Mouse (Mus musculus) stomach, embryonic 16.5 days (tissue): ENCODE results near the gene Cd276. TPM values are rescaled to one million over a fixed set of nuclear protein-coding genes. Genes with fewer than 3 reads are reported as not detected.

Source experiments
- ATAC-seq: fragments of 200-750 bp; cut with Nextera tagmentation; 2 replicates; pipeline ENCODE4 v1.8.0; 2017; ENCODE audit warnings: moderate number of reproducible peaks, moderate TSS enrichment; ENCODE audit not compliant: insufficient read depth, low FRiP score
- H3K27ac ChIP-seq: fragments of 300-500 bp; sonication (generic); 2 replicates; pipeline ENCODE4 v1.5.1; 2014; ENCODE audit warnings: low read length
- H3K27me3 ChIP-seq: fragments of 300-500 bp; sonication (generic); 2 replicates; pipeline ENCODE4 v1.6.1; 2014; ENCODE audit warnings: low read length, control low read depth, mixed read lengths; ENCODE audit not compliant: control insufficient read depth, insufficient read depth
- H3K36me3 ChIP-seq: fragments of 300-500 bp; sonication (generic); 2 replicates; pipeline ENCODE4 v1.6.1; 2014; ENCODE audit warnings: low read length; ENCODE audit not compliant: control insufficient read depth, insufficient read depth
- H3K4me1 ChIP-seq: fragments of 300-500 bp; sonication (generic); 2 replicates; pipeline ENCODE4 v1.6.1; 2014; ENCODE audit warnings: low read length, control low read depth, mixed read lengths; ENCODE audit not compliant: control insufficient read depth, insufficient read depth
- H3K4me2 ChIP-seq: fragments of 300-500 bp; sonication (generic); 2 replicates; pipeline ENCODE4 v1.6.1; 2014; ENCODE audit warnings: low read depth, low read length, mixed read lengths
- H3K4me3 ChIP-seq: fragments of 300-500 bp; sonication (generic); replicated peaks from 2 replicates; pipeline ENCODE4 v1.5.1; 2014; ENCODE audit warnings: mild to moderate bottlenecking, low read length
- H3K9ac ChIP-seq: fragments of 300-500 bp; sonication (generic); 2 replicates; pipeline ENCODE4 v1.6.1; 2014; ENCODE audit warnings: low read length
- H3K9me3 ChIP-seq: fragments of 300-500 bp; sonication (generic); replicated peaks from 2 replicates; pipeline ENCODE4 v1.6.1; 2016; ENCODE audit warnings: low read length, control low read depth; ENCODE audit not compliant: control insufficient read depth
- WGBS: fragments of 180-500 bp; shearing (Covaris S2); extraction: QIAGEN DNeasy Blood & Tissue Kit; methylation state at CpG from one replicate; pipeline ENCODE4 v1.1.7; 2014; 5-methylcytosine and 5-hydroxymethylcytosine counted together
- polyA plus RNA-seq: library from polyadenylated mRNA; unstranded; fragments of >200 nt; fragmentation: Nextera tagmentation; extraction: Ambion mirVana; gene quantifications from 2 replicates; pipeline ENCODE4 v1.2.1, GENCODE M21; 2015

Cd276 gene
- polyA plus RNA-seq, 1 experiment from 2014 or later, result 31.2 TPM

- no peak overlapping the region for H3K27ac ChIP-seq
- no peaks in the 10 kb centered on the region for H3K9me3 ChIP-seq
- no peak for ATAC-seq
- H3K27me3 ChIP-seq, result no peaks in the 10 kb centered on the region
- no peaks in the 10 kb centered on the region for H3K36me3 ChIP-seq
- H3K9ac ChIP-seq, result no peak overlapping the region
- no peak overlapping the region for H3K4me3 ChIP-seq
- WGBS, result 55% methylated on average over 4 of the region's 4 CpGs
- H3K4me1 ChIP-seq, result peaks cover 32% of the 10 kb centered on the region
- peak overlapping the region; percentile 41 for H3K4me2 ChIP-seq
Measured at GRCm38 (mm10) chr9:58544879-58545324, 10.3 kb downstream of the Cd276 start.

DNA sequence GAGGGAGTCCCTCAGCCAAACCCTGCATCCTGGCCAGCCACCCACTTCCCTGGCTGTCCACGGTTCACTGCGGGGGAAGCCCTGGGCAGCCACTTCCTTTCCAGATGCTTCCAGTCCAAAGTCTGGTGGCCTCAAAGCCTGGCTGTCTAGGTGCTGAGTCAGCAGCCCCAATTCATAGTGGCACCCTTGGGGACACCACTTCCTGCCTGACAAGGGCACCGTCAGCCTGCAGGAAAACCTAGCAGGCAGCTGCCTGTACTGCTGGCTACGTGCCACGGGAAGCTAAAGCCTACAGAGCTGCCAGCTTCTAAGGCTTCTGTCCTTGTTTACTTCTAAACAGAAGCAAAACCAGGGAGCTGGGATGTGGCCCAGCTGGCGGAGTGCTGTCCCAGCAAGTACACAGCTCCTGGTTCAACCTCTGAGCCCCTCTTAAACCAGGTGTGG is 13.3 kb downstream of the Cd276 start:
- H3K9ac ChIP-seq, result peak overlapping the region; percentile 22; the same call in 1 of the 2 replicates
- no peak overlapping the region for H3K4me3 ChIP-seq
- H3K4me1 ChIP-seq, result peaks cover 14% of the 10 kb centered on the region
- peak; percentile 75 for ATAC-seq
- no peak overlapping the region for H3K4me2 ChIP-seq
- peaks cover 9% of the 10 kb centered on the region for H3K36me3 ChIP-seq
- peak overlapping the region; percentile 8 for H3K27ac ChIP-seq
- 31% methylated on average over 6 of the region's 6 CpGs for whole genome bisulfite sequencing
- no peaks in the 10 kb centered on the region for H3K27me3 ChIP-seq
- H3K9me3 ChIP-seq, result no peaks in the 10 kb centered on the region

DNA sequence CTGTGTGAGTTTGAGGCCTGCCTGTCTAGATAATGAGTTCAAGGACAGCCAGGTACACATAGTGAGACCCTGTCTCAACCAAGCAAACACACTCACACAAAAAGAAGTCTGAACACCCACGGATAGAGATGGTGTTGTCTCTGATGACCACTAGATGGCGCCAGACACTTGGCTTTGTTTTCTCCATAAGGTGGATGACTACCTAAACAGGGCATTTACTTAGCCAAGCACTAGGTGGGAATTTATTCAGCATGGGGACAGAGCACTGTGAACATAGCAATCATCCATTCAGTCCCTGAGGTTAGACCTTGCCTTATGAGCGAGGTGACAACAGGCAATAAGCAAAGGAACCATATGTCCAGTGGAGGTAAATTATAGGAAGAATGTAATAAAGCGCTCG is 15.4 kb downstream of the Cd276 start:
- peaks cover 12% of the 10 kb centered on the region for H3K4me1 ChIP-seq
- H3K27ac ChIP-seq, result no peak overlapping the region
- H3K9me3 ChIP-seq, result no peaks in the 10 kb centered on the region
- no peak overlapping the region for H3K4me2 ChIP-seq
- H3K36me3 ChIP-seq, result peaks cover 9% of the 10 kb centered on the region
- no peaks in the 10 kb centered on the region for H3K27me3 ChIP-seq
- 51% methylated on average over 5 of the region's 5 CpGs for WGBS
- no peak for ATAC-seq
- no peak overlapping the region for H3K9ac ChIP-seq
- no peak overlapping the region for H3K4me3 ChIP-seq

GRCm38 (mm10) chr9:58537774-58538173 is 17.5 kb downstream of the Cd276 start:
- Histone ChIP-seq H3K9me3 (no peaks in the 10 kb centered on the region), H3K4me1 (peaks cover 10% of the 10 kb centered on the region), H3K27me3 (no peaks in the 10 kb centered on the region), H3K4me3 (no peak overlapping the region), H3K36me3 (peaks cover 9% of the 10 kb centered on the region), H3K4me2 (no peak overlapping the region), H3K9ac (no peak overlapping the region), H3K27ac (no peak overlapping the region)
- 82% methylated on average over 3 of the region's 3 CpGs for WGBS
- no peak for ATAC-seq

GRCm38 (mm10) chr9:58535447-58536134 is 19.6 kb downstream of the Cd276 start:
- Histone ChIP-seq H3K4me1 (no peaks in the 10 kb centered on the region), H3K36me3 (peaks cover 9% of the 10 kb centered on the region), H3K27ac (no peak overlapping the region), H3K27me3 (no peaks in the 10 kb centered on the region), H3K4me2 (no peak overlapping the region), H3K9me3 (no peaks in the 10 kb centered on the region), H3K4me3 (no peak overlapping the region), H3K9ac (no peak overlapping the region)
- ATAC-seq, result peak; percentile 42; the same call in 1 of the 2 replicates
- WGBS, result 81% methylated on average over 20 of the region's 20 CpGs

DNA sequence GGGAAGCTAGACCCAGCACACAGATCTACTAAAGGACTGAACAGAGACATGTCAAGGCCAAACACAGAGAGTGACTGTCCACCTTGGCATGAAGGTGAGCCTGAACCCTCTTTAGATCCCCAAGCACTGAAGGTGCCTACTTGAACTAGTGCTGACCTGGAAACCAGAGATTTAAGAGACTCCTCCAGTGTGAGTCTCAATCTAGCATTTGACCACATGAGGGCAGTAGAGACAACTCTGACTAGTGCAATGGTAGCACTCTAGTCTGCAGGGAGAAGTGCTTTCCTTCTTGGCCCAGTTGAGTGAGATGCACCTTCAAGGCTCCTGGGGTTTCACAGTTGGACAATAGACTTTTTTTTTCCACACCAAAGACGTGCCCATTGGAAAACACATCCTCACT is 20.5 kb downstream of the Cd276 start:
- WGBS, result 38% methylated on average over 1 of the region's 1 CpGs
- Histone ChIP-seq H3K36me3 (peaks cover 9% of the 10 kb centered on the region), H3K9ac (no peak overlapping the region), H3K9me3 (no peaks in the 10 kb centered on the region), H3K27me3 (no peaks in the 10 kb centered on the region), H3K4me3 (no peak overlapping the region), H3K4me2 (no peak overlapping the region), H3K27ac (no peak overlapping the region), H3K4me1 (no peaks in the 10 kb centered on the region)
- ATAC-seq, result no peak

DNA sequence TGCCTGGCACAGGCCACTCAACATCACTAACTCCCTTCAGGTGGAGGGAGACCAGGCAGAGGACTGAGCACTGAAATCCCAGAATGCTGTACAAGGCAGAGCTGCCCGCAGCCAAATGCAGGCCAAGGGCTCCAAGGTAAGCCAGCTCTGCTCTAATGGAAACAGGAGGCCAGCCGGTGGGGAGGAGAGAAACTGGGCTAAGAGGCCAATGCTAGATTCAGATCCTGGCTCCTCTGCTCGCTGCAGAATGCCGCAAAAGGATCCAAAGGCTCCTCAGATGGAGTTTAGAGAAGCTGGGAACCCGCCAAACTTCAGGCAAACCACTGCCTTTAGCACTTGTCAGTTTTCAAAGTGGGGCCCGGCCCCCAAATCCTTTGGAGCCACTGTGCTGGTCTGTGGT is 21.9 kb downstream of the Cd276 start:
- Histone ChIP-seq H3K4me3 (no peak overlapping the region), H3K36me3 (peaks cover 3% of the 10 kb centered on the region), H3K4me1 (no peaks in the 10 kb centered on the region), H3K4me2 (no peak overlapping the region), H3K9me3 (no peaks in the 10 kb centered on the region), H3K9ac (no peak overlapping the region), H3K27me3 (no peaks in the 10 kb centered on the region), H3K27ac (no peak overlapping the region)
- no peak for ATAC-seq
- 94% methylated on average over 6 of the region's 6 CpGs for WGBS

DNA sequence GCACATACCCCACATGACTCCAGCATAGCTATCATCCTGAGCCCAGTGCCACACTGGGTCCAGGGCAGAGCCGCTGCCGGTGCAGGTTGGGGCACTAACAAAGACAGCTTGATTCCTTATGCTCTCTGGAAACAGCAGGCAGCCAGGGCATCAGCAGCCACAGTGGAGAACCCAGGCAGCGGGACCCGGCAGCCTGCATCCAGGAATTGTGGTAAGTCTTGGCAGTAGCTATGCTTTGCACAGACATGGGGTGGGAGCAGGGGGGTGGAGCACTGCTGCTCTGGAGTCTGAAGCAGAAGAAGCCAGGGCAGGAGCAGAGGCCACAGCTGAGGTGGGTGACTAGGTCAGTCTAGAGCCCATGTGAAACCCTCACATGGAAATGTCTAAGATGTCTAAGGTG is 23.0 kb downstream of the Cd276 start:
- H3K9ac ChIP-seq, result no peak overlapping the region
- no peak overlapping the region for H3K27ac ChIP-seq
- WGBS, result 90% methylated on average over 4 of the region's 4 CpGs
- no peak for ATAC-seq
- H3K4me2 ChIP-seq, result no peak overlapping the region
- H3K27me3 ChIP-seq, result no peaks in the 10 kb centered on the region
- H3K36me3 ChIP-seq, result no peaks in the 10 kb centered on the region; the same call in 1 of the 2 replicates
- no peaks in the 10 kb centered on the region for H3K9me3 ChIP-seq
- no peak overlapping the region for H3K4me3 ChIP-seq
- H3K4me1 ChIP-seq, result no peaks in the 10 kb centered on the region

DNA sequence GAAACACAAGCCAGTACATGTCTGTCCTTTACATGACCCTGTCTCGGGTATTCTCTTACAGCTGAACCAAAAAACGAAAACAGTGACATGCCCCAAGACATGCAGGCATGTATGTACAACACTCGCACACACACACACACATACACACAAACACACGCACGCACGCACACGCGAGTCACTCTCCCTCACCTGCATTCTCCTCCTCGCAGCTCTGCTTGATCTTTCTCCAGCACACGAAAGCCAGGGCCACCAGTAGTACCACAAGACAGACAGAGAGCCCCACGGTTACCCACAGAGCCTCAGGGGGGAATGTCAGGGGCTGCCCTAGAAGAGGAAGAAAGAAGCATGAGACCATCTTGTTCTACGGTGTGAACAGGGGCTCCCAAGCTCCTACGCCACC is 24.8 kb downstream of the Cd276 start:
- no peak for ATAC-seq
- Histone ChIP-seq H3K27ac (no peak overlapping the region), H3K4me2 (no peak overlapping the region), H3K9ac (no peak overlapping the region), H3K27me3 (no peaks in the 10 kb centered on the region), H3K4me1 (no peaks in the 10 kb centered on the region), H3K36me3 (no peaks in the 10 kb centered on the region; the same call in 1 of the 2 replicates), H3K9me3 (no peaks in the 10 kb centered on the region), H3K4me3 (no peak overlapping the region)
- 88% methylated on average over 13 of the region's 13 CpGs for WGBS
